42 mouse cellular contexts compared by ENCODE assay signal in genomic region chr17:28886266-28886665, GRCm38 (mm10). TPM values are rescaled to one million over a fixed set of nuclear protein-coding genes. Genes with fewer than 3 reads are reported as not detected.
"Had no signal": no experiment of that assay in that cellular context is flagged by ENCODE, and none has a peak within 500 bp of the region (broad histone marks: within the 10 kb centered on the region; RNA-seq: fewer than 3 reads in every experiment).

No protein-coding gene starts in this region.

- H3K27me3 ChIP-seq: midbrain, embryonic 15.5 days had no signal

- H3K36me3 ChIP-seq: limb, embryonic 10.5 days; limb, embryonic 12.5 days; limb, embryonic 13.5 days; limb, embryonic 15.5 days; liver, embryonic 15.5 days; lung, embryonic 15.5 days; midbrain, embryonic 10.5 days; midbrain, embryonic 12.5 days; midbrain, embryonic 13.5 days; midbrain, embryonic 15.5 days had no signal

- H3K9ac ChIP-seq: limb, embryonic 12.5 days; limb, embryonic 13.5 days; limb, embryonic 15.5 days; liver, embryonic 14.5 days; liver, embryonic 15.5 days; lung, embryonic 14.5 days; lung, embryonic 15.5 days; midbrain, embryonic 12.5 days; midbrain, embryonic 13.5 days; midbrain, embryonic 15.5 days had no signal

- DNase-seq: left cerebral cortex, postnatal 4 days; liver; lung, adult 18-20 months; lung, adult 2 months; lung, embryonic 14.5 days; lung, postnatal 10 days; lung, postnatal 14 days; lung, postnatal 36 days; lung, postnatal 4 days; midbrain, embryonic 14.5 days had no signal

- H3K4me1 ChIP-seq: limb, embryonic 12.5 days; limb, embryonic 15.5 days; midbrain, embryonic 12.5 days; midbrain, embryonic 13.5 days had no signal

- H3K4me3 ChIP-seq: left cerebral cortex, adult 2 months; limb, embryonic 10.5 days; limb, embryonic 12.5 days; limb, embryonic 13.5 days; limb, embryonic 15.5 days; liver, embryonic 15.5 days; lung, embryonic 15.5 days; megakaryocyte, embryonic 14.5 days; midbrain, embryonic 10.5 days; midbrain, embryonic 12.5 days; midbrain, embryonic 13.5 days; midbrain, embryonic 15.5 days; myocyte had no signal

- H3K9me3 ChIP-seq: limb, embryonic 10.5 days; limb, embryonic 15.5 days; liver, embryonic 15.5 days; lung, embryonic 15.5 days; midbrain, embryonic 15.5 days had no signal

- H3K4me2 ChIP-seq: limb, embryonic 12.5 days; limb, embryonic 13.5 days; limb, embryonic 15.5 days; liver, embryonic 11.5 days; liver, embryonic 15.5 days; lung, embryonic 14.5 days; lung, embryonic 15.5 days; midbrain, embryonic 11.5 days; midbrain, embryonic 12.5 days; midbrain, embryonic 13.5 days; midbrain, embryonic 15.5 days had no signal

- ATAC-seq: lung, postnatal 0 days; midbrain, embryonic 13.5 days; midbrain, embryonic 15.5 days; midbrain, embryonic 16.5 days had no signal

- H3K27ac ChIP-seq: left cerebral cortex, adult 2 months; limb, embryonic 10.5 days; limb, embryonic 12.5 days; limb, embryonic 13.5 days; limb, embryonic 15.5 days; liver, embryonic 14.5 days; liver, embryonic 15.5 days; lung, embryonic 15.5 days; macrophage; midbrain, embryonic 10.5 days; midbrain, embryonic 12.5 days; midbrain, embryonic 13.5 days; midbrain, embryonic 15.5 days had no signal

RNA-seq across cellular contexts. Expression of gene Pnpla1, which starts 28.1 kb away (rescaled TPM):
- total RNA-seq: megakaryocyte-erythroid progenitor cell, adult 5-6 weeks; monocyte, adult 5-6 weeks had no signal
- polyA plus RNA-seq: limb, embryonic 11.5 days; limb, embryonic 12.5 days; liver, embryonic 11.5 days; lung, embryonic 15.5 days; lung, embryonic 16.5 days; macrophage; midbrain, embryonic 10.5 days; midbrain, embryonic 11.5 days; midbrain, embryonic 12.5 days; midbrain, embryonic 13.5 days; midbrain, embryonic 14.5 days; midbrain, embryonic 16.5 days; midbrain, postnatal 0 days; myocyte; neural tube, embryonic 11.5 days had no signal

RNA-seq across cellular contexts. Expression of gene 4930539E08Rik, which starts 28.9 kb away (rescaled TPM):
- polyA plus RNA-seq: liver, embryonic 16.5 days; midbrain, embryonic 11.5 days; myocyte had no signal

RNA-seq across cellular contexts. Expression of gene Pxt1, which starts 57.4 kb away (rescaled TPM):
- total RNA-seq: left cerebral cortex, adult 18-20 months; left cerebral cortex, adult 2 months; left cerebral cortex, adult 8-10 months; left cerebral cortex, postnatal 10 days; left cerebral cortex, postnatal 14 days; left cerebral cortex, postnatal 25 days; left cerebral cortex, postnatal 36 days; left cerebral cortex, postnatal 4 days; megakaryocyte-erythroid progenitor cell, adult 5-6 weeks; monocyte, adult 5-6 weeks had no signal
- polyA plus RNA-seq: limb, embryonic 11.5 days; limb, embryonic 13.5 days; limb, embryonic 15.5 days; macrophage; midbrain, embryonic 10.5 days; midbrain, embryonic 11.5 days; midbrain, embryonic 12.5 days; midbrain, embryonic 13.5 days; midbrain, embryonic 14.5 days; midbrain, embryonic 16.5 days; myocyte; neural tube, embryonic 11.5 days had no signal
